Mouse (Mus musculus) right cerebral cortex, postnatal 14 days (tissue): ENCODE measurements at regions not wholly inside any gene's neighbourhood (a gene's known extent, or its start where the extent isn't known, plus 50 kb on each side); places are given as distances from the start of the nearest gene placed in this dataset.

Experiments used
- DNase-seq: peaks from one replicate; pipeline ENCODE4 v3.0.0; 2022

GRCm38 (mm10) chr3:52413187-52413746 is 145.1 kb downstream of the Foxo1 start:
- DNase-seq = no peak

DNA sequence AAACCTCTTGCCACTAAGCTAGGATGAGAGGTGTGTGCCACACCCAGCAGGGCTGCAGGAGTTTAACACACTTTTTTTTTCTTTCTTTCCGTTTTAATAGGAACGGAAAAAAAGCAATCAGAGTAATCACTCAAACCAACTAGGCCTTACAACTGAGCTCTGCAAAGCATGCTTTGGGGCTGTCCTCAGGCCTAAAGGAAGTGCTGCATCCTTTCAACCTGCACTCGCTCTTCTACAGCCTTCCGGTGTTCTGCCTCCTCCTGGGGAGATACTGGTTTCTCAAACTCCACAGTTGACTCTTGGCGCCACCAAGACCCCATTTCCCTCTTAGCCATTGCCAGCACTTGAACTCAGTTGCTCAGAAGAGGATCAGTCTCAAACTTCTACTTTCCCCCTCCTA is 143.2 kb downstream of the Foxo1 start:
- no peak for DNase-seq

DNA sequence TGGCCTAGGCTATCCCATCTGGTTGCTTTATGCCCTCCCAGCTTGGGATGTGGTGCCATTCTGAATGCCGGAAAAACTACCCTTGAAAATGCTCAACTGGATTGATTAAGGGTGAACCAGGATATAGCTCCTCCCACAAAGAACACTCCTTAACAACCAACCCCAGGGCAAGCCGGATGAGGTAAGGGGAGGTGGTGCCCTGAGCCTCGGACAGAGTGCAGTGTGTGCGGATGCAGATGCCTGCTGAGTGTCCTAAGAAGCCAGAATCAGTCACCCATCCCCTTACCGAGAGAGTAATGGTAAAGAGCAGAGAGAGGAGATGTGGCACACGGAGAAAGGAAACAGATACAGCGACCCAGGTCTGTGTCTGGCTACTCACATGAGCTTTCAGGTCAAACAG is 141.3 kb downstream of the Foxo1 start:
- DNase-seq = no peak

DNA sequence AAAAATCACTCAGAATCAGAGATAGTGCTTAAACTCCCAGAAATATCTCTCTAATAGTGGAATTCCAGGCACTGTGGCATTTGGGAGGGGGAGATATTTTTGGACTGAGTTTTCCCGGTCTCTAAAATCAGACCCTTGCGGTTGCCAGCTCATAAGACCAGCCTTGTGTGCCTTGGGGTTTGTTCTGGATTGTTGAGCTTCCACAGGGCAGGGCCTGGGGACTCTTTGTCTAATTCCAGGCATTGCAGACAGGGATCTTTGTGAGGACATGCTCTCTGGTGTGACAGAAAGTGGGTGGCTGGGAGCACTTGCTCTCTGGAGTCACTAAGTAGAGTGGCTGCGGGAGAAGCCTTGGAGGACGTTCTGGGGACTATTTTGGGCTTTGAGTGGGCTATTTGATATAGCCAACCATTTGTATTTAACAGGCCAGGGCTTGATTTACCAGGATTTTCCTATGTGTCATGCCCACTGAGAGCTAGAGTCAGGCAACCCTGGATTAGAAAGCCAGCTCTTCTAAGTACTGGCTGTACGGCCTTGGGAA is 138.7 kb downstream of the Foxo1 start:
- DNase-seq = no peak

DNA sequence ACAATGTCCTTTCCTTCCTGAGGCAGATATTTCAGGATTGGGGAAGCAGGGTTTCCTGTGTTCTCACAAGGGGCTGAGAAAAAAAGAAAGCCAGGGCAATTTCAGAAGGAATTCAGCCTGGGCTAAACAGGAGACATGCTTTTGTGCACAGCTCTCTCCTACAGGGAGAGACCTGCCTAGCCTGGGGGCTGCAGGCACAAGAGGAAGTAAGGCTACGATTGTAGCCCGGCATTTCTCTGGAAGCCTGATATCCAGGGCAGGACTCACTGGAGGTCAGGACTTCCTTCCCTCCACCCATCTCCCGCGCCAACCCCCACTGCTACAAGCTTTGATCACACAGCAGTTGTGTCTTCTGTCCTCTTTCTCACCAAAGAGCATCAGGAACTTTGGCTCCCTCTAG is 136.5 kb downstream of the Foxo1 start:
- no peak for DNase-seq

GRCm38 (mm10) chr3:52403032-52403431 is 134.9 kb downstream of the Foxo1 start:
- no peak for DNase-seq
